Mouse (Mus musculus) layer of hippocampus, adult 8-10 months (tissue): ENCODE measurements around the gene Mdm2. TPM values are rescaled to one million over a fixed set of nuclear protein-coding genes. Genes with fewer than 3 reads are reported as not detected.
"Not testable (repeated sequence)": the region's sequence is repeated elsewhere in the genome, so short reads cannot be mapped to it uniquely, and the experiment has no call there.

Experiments used
- DNase-seq, 2 experiments: peaks; one replicate each; pipeline ENCODE4 v3.0.0; 2022; ENCODE audit warnings: low spot score in 2 of 2
- total RNA-seq, 4 experiments: library from RNA; stranded (reverse); gene quantifications; 2 replicates each; pipeline ENCODE4 v1.2.4; 2022

The Mdm2 gene
- total RNA-seq, 4 experiments from 2014 or later, result 54.5 to 67.0 (median 58.7) TPM

- not testable (repeated sequence) for DNase-seq
Observed at GRCm38 (mm10) chr10:117733626-117734025, 23.1 kb upstream of the Mdm2 start.

- no peak for DNase-seq
Observed at GRCm38 (mm10) chr10:117732962-117733592, 22.5 kb upstream of the Mdm2 start.

- DNase-seq, result no peak
Observed at GRCm38 (mm10) chr10:117732184-117732583, 21.6 kb upstream of the Mdm2 start.

GRCm38 (mm10) chr10:117731244-117732101, 20.9 kb upstream of the Mdm2 start:
- peak in 1 of 2 experiments; percentile 50 for DNase-seq

- no peak for DNase-seq
Observed at GRCm38 (mm10) chr10:117730637-117731203, 20.2 kb upstream of the Mdm2 start.

- no peak for DNase-seq
Observed at GRCm38 (mm10) chr10:117730140-117730539, 19.6 kb upstream of the Mdm2 start.

GRCm38 (mm10) chr10:117729139-117729814, 18.7 kb upstream of the Mdm2 start:
- DNase-seq, result no peak

- no peak for DNase-seq
Observed at GRCm38 (mm10) chr10:117728574-117728973, 18.0 kb upstream of the Mdm2 start.

- no peak for DNase-seq
Observed at GRCm38 (mm10) chr10:117727518-117728110, 17.1 kb upstream of the Mdm2 start.

- no peak for DNase-seq
Observed at GRCm38 (mm10) chr10:117726888-117727385, 16.4 kb upstream of the Mdm2 start.

GRCm38 (mm10) chr10:117726350-117726749, 15.8 kb upstream of the Mdm2 start:
- DNase-seq, result no peak

- DNase-seq, result no peak
Observed at GRCm38 (mm10) chr10:117725671-117726070, 15.1 kb upstream of the Mdm2 start.

GRCm38 (mm10) chr10:117724804-117725361, 14.3 kb upstream of the Mdm2 start:
- DNase-seq, result no peak

- DNase-seq, result no peak
Observed at GRCm38 (mm10) chr10:117724136-117724718, 13.7 kb upstream of the Mdm2 start.

GRCm38 (mm10) chr10:117718161-117719119, 7.9 kb upstream of the Mdm2 start:
- peak in 1 of 2 experiments; percentile 55 for DNase-seq

GRCm38 (mm10) chr10:117717583-117717982, 7.0 kb upstream of the Mdm2 start:
- DNase-seq, result no peak

GRCm38 (mm10) chr10:117716686-117717085, 6.1 kb upstream of the Mdm2 start:
- no peak for DNase-seq

- DNase-seq, result not testable (repeated sequence)
Observed at GRCm38 (mm10) chr10:117715654-117716053, 5.1 kb upstream of the Mdm2 start.

- no peak for DNase-seq
Observed at GRCm38 (mm10) chr10:117714928-117715500, 4.5 kb upstream of the Mdm2 start.
